Mouse (Mus musculus): ENCODE data around the gene Memo1.

GRCm38 (mm10) chr17:74245284-74245683 lies 50.0 kb downstream of the Memo1 start:
- TF ChIP-seq MEF2A (IDR thresholded peaks at IDR 0.05; ENCODE audit: extremely low read depth, insufficient replicate concordance, low read depth, low read length, poor library complexity, severe bottlenecking) (no peak), GATA1 (IDR thresholded peaks at IDR 0.05; ENCODE audit: low read depth, low read length) (no peak), CTCF (IDR thresholded peaks at IDR 0.05 in 2 of 3, conservative IDR thresholded peaks at IDR 0.05 in 1 of 3; ENCODE audit: control insufficient read depth in 1 of 3, insufficient read depth in 1 of 3, low read depth in 2 of 3, low read length in 3 of 3, poor library complexity in 1 of 3, severe bottlenecking in 1 of 3) (no peak), POLR2AphosphoS5 (IDR thresholded peaks at IDR 0.05; ENCODE audit: borderline replicate concordance, low read depth, low read length) (no peak), TCF12 (IDR thresholded peaks at IDR 0.05; ENCODE audit: low read depth, low read length) (no peak), NRF1 (IDR thresholded peaks at IDR 0.05; ENCODE audit: insufficient read depth, low read depth, low read length, poor library complexity, severe bottlenecking) (no peak), CHD2 (IDR thresholded peaks at IDR 0.05; ENCODE audit: low read length) (no peak), TAL1 (IDR thresholded peaks at IDR 0.05; ENCODE audit: low read length) (no peak), MAFK (IDR thresholded peaks at IDR 0.05; ENCODE audit: borderline replicate concordance, low read depth, low read length) (no peak)
